Mouse (Mus musculus) E14TG2a.4 (cell line): ENCODE measurements around the gene Mad2l1bp.

Source experiments
- H3K27me3 ChIP-seq: 2 replicates; pipeline ENCODE4 v1.6.1; 2014; ENCODE audit warnings: low read length, control low read depth; ENCODE audit not compliant: insufficient read depth
- H3K36me3 ChIP-seq: 2 replicates; pipeline ENCODE4 v1.6.1; 2014; ENCODE audit warnings: low read length, control low read depth; ENCODE audit not compliant: insufficient read depth
- H3K4me1 ChIP-seq: replicated peaks from 2 replicates; pipeline ENCODE4 v1.6.1; 2014; ENCODE audit warnings: low read depth, low read length, control low read depth
- H3K4me3 ChIP-seq: replicated peaks from 2 replicates; pipeline ENCODE4 v1.5.1; 2014; ENCODE audit warnings: mild to moderate bottlenecking, low read length
- H3K9me3 ChIP-seq: 2 replicates; pipeline ENCODE4 v1.6.1; 2014; ENCODE audit warnings: low read length, control low read depth
- CTCF ChIP-seq: conservative IDR thresholded peaks from 2 replicates; pipeline ENCODE4 v1.5.1; 2014; ENCODE audit warnings: low read length
- NANOG ChIP-seq: IDR thresholded peaks from 2 replicates; pipeline ENCODE4 v1.6.1; 2014; ENCODE audit warnings: borderline replicate concordance, low read length, mixed read lengths
- POU5F1 ChIP-seq: IDR thresholded peaks from 2 replicates; pipeline ENCODE4 v1.6.1; 2014; ENCODE audit warnings: low read length, borderline replicate concordance

Mad2l1bp gene

GRCm38 (mm10) chr17:46138563-46139236, 14.7 kb downstream of the Mad2l1bp start:
- peaks cover 19% of the 10 kb centered on the region for H3K4me1 ChIP-seq
- no peak for TF ChIP-seq NANOG
- no peak for TF ChIP-seq CTCF
- TF ChIP-seq POU5F1: no peak
- peaks cover 5% of the 10 kb centered on the region; the same call in 1 of the 2 replicates for H3K27me3 ChIP-seq

GRCm38 (mm10) chr17:46132862-46133261, 20.5 kb downstream of the Mad2l1bp start:
- TF ChIP-seq CTCF (no peak), NANOG (no peak), POU5F1 (no peak)
- H3K27me3 ChIP-seq: no peaks in the 10 kb centered on the region
- peaks cover 37% of the 10 kb centered on the region for H3K4me1 ChIP-seq
- no peaks in the 10 kb centered on the region for H3K9me3 ChIP-seq
- H3K36me3 ChIP-seq: peaks cover 27% of the 10 kb centered on the region
- H3K4me3 ChIP-seq: no peak overlapping the region

More at GRCm38 (mm10) chr17:46138563-46139236, 14.7 kb downstream of the Mad2l1bp start:
- no peaks in the 10 kb centered on the region for H3K36me3 ChIP-seq
- H3K4me3 ChIP-seq: no peak overlapping the region
- no peaks in the 10 kb centered on the region for H3K9me3 ChIP-seq

- H3K27me3 ChIP-seq: no peaks in the 10 kb centered on the region
- TF ChIP-seq CTCF: peak; percentile 85
- no peak for TF ChIP-seq POU5F1
- no peak for TF ChIP-seq NANOG
- peaks cover 44% of the 10 kb centered on the region for H3K4me1 ChIP-seq
- no peaks in the 10 kb centered on the region for H3K9me3 ChIP-seq
- peaks cover 34% of the 10 kb centered on the region for H3K36me3 ChIP-seq
- H3K4me3 ChIP-seq: no peak overlapping the region
Measured at GRCm38 (mm10) chr17:46132058-46132718, 21.2 kb downstream of the Mad2l1bp start.

GRCm38 (mm10) chr17:46129741-46130498, 23.4 kb downstream of the Mad2l1bp start:
- Histone ChIP-seq H3K4me1 (peaks cover 52% of the 10 kb centered on the region), H3K4me3 (no peak overlapping the region), H3K27me3 (no peaks in the 10 kb centered on the region), H3K9me3 (no peaks in the 10 kb centered on the region), H3K36me3 (peaks cover 56% of the 10 kb centered on the region)
- no peak for TF ChIP-seq POU5F1

GRCm38 (mm10) chr17:46127814-46128493, 25.4 kb downstream of the Mad2l1bp start:
- peaks cover 76% of the 10 kb centered on the region for H3K36me3 ChIP-seq
- TF ChIP-seq POU5F1 (no peak), CTCF (no peak), NANOG (no peak)
- H3K4me1 ChIP-seq: peaks cover 50% of the 10 kb centered on the region
- no peaks in the 10 kb centered on the region for H3K9me3 ChIP-seq
- no peaks in the 10 kb centered on the region for H3K27me3 ChIP-seq
- H3K4me3 ChIP-seq: no peak overlapping the region

- H3K27me3 ChIP-seq: no peaks in the 10 kb centered on the region
- no peak overlapping the region for H3K4me3 ChIP-seq
- H3K4me1 ChIP-seq: peaks cover 40% of the 10 kb centered on the region
- H3K9me3 ChIP-seq: no peaks in the 10 kb centered on the region
- no peak for TF ChIP-seq NANOG
- TF ChIP-seq POU5F1: no peak
- TF ChIP-seq CTCF: no peak
- H3K36me3 ChIP-seq: peaks cover 89% of the 10 kb centered on the region
Measured at GRCm38 (mm10) chr17:46126608-46127007, 26.7 kb downstream of the Mad2l1bp start.

- no peak for TF ChIP-seq CTCF
- TF ChIP-seq POU5F1: no peak
- TF ChIP-seq NANOG: no peak
- H3K27me3 ChIP-seq: no peaks in the 10 kb centered on the region
- no peak overlapping the region for H3K4me3 ChIP-seq
- H3K36me3 ChIP-seq: peaks cover 92% of the 10 kb centered on the region
- H3K9me3 ChIP-seq: no peaks in the 10 kb centered on the region
- H3K4me1 ChIP-seq: peaks cover 31% of the 10 kb centered on the region
Measured at GRCm38 (mm10) chr17:46123953-46124700, 29.2 kb downstream of the Mad2l1bp start.

- Histone ChIP-seq H3K36me3 (peaks cover 92% of the 10 kb centered on the region), H3K4me3 (no peak overlapping the region), H3K27me3 (no peaks in the 10 kb centered on the region), H3K9me3 (no peaks in the 10 kb centered on the region), H3K4me1 (peaks cover 23% of the 10 kb centered on the region)
- TF ChIP-seq NANOG: no peak
- TF ChIP-seq POU5F1: no peak
- TF ChIP-seq CTCF: no peak
Measured at GRCm38 (mm10) chr17:46123285-46123684, 30.1 kb downstream of the Mad2l1bp start.
